Mouse (Mus musculus) MEL (cell line): ENCODE results near the gene Rasd2. TPM values are rescaled to one million over a fixed set of nuclear protein-coding genes. Genes with fewer than 3 reads are reported as not detected.

Experiments used
- DNase-seq: peaks from one replicate; pipeline ENCODE4 v3.0.0; 2011; ENCODE audit warnings: low read depth, low spot score
- H3K27ac ChIP-seq: 2 replicates; pipeline ENCODE4 v1.5.1; 2012; ENCODE audit warnings: low read depth, mild to moderate bottlenecking, control low read depth, low read length, moderate library complexity; ENCODE audit not compliant: control insufficient read depth
- H3K27me3 ChIP-seq, 2 experiments: fragments of 150-350 bp in 1 of 2; sonication (generic) in 1 of 2; 2 replicates each; pipeline ENCODE4 v1.6.1; 2012; ENCODE audit warnings: low read length in 2 of 2, mild to moderate bottlenecking in 2 of 2, improper control_type of control experiment in 1 of 2, moderate library complexity in 1 of 2; ENCODE audit not compliant: insufficient read depth in 2 of 2, control insufficient read depth in 1 of 2
- H3K36me3 ChIP-seq, 2 experiments: 2 replicates each; pipeline ENCODE4 v1.6.1; 2012 to 2014; ENCODE audit warnings: low read length in 2 of 2, improper control_type of control experiment in 1 of 2, inconsistent platforms in 1 of 2, mild to moderate bottlenecking in 1 of 2; ENCODE audit not compliant: insufficient read depth in 2 of 2, control insufficient read depth in 1 of 2
- H3K4me1 ChIP-seq, 2 experiments: fragments of 150-350 bp in 1 of 2; sonication (generic) in 1 of 2; 2 replicates each; pipeline ENCODE4 v1.6.1; 2012; ENCODE audit warnings: low read length in 2 of 2, improper control_type of control experiment in 1 of 2, mild to moderate bottlenecking in 1 of 2; ENCODE audit not compliant: insufficient read depth in 2 of 2, control insufficient read depth in 1 of 2
- H3K4me3 ChIP-seq, 2 experiments: fragments of 150-350 bp in 1 of 2; sonication (generic) in 1 of 2; 2 replicates each; pipeline ENCODE4 v1.5.1; 2012; ENCODE audit warnings: low read depth in 2 of 2, low read length in 2 of 2, mild to moderate bottlenecking in 2 of 2, moderate library complexity in 2 of 2, control low read depth in 1 of 2, improper control_type of control experiment in 1 of 2; ENCODE audit not compliant: control insufficient read depth in 1 of 2, insufficient read depth in 1 of 2
- H3K79me2 ChIP-seq: 2 replicates; pipeline ENCODE4 v1.6.1; 2012; ENCODE audit warnings: mild to moderate bottlenecking, low read length, moderate library complexity; ENCODE audit not compliant: control insufficient read depth, poor library complexity, insufficient read depth
- H3K9ac ChIP-seq: 2 replicates; pipeline ENCODE4 v1.6.1; 2012; ENCODE audit warnings: low read depth, mild to moderate bottlenecking, control low read depth, low read length, moderate library complexity; ENCODE audit not compliant: control insufficient read depth, poor library complexity, severe bottlenecking
- H3K9me3 ChIP-seq: fragments of 150-350 bp; sonication (generic); replicated peaks from 2 replicates; pipeline ENCODE4 v1.6.1; 2012; ENCODE audit warnings: mild to moderate bottlenecking, low read length, improper control_type of control experiment, moderate library complexity; ENCODE audit not compliant: insufficient read depth
- EP300 ChIP-seq, 2 experiments: IDR thresholded peaks; 2 replicates each; pipeline ENCODE4 v1.6.1; 2011; ENCODE audit warnings: improper control_type of control experiment in 2 of 2, low read length in 2 of 2, low read depth in 1 of 2, mild to moderate bottlenecking in 1 of 2
- HCFC1 ChIP-seq: IDR thresholded peaks from 2 replicates; pipeline ENCODE4 v1.6.1; 2012; ENCODE audit warnings: low read depth, mild to moderate bottlenecking, inconsistent platforms, low read length, improper control_type of control experiment, moderate library complexity
- JUND ChIP-seq: IDR thresholded peaks from 2 replicates; pipeline ENCODE4 v1.6.1; 2011; ENCODE audit warnings: low read depth, mild to moderate bottlenecking, improper control_type of control experiment, low read length
- MAX ChIP-seq: IDR thresholded peaks from 2 replicates; pipeline ENCODE4 v1.6.1; 2011; ENCODE audit warnings: low read length, improper control_type of control experiment
- MEF2A ChIP-seq: IDR thresholded peaks from 2 replicates; pipeline ENCODE4 v1.6.1; 2014; ENCODE audit warnings: low read depth, mild to moderate bottlenecking, inconsistent platforms, low read length, improper control_type of control experiment; ENCODE audit not compliant: poor library complexity, insufficient replicate concordance, severe bottlenecking; ENCODE audit errors: extremely low read depth
- MYC ChIP-seq: IDR thresholded peaks from 2 replicates; pipeline ENCODE4 v1.6.1; 2011; ENCODE audit warnings: low read depth, mild to moderate bottlenecking, low read length, improper control_type of control experiment, moderate library complexity
- NELFE ChIP-seq: IDR thresholded peaks from 2 replicates; pipeline ENCODE4 v1.6.1; 2011; ENCODE audit warnings: low read depth, low read length, improper control_type of control experiment
- POLR2A ChIP-seq, 2 experiments: IDR thresholded peaks; 2 replicates each; pipeline ENCODE4 v1.6.1; 2011 to 2012; ENCODE audit warnings: low read length in 2 of 2, mild to moderate bottlenecking in 2 of 2, control low read depth in 1 of 2, improper control_type of control experiment in 1 of 2, low read depth in 1 of 2, moderate library complexity in 1 of 2; ENCODE audit not compliant: control insufficient read depth in 1 of 2, insufficient read depth in 1 of 2, poor library complexity in 1 of 2
- POLR2AphosphoS2 ChIP-seq: IDR thresholded peaks from 2 replicates; pipeline ENCODE4 v1.6.1; 2011; ENCODE audit warnings: low read length, improper control_type of control experiment
- RAD21 ChIP-seq: IDR thresholded peaks from 2 replicates; pipeline ENCODE4 v1.6.1; 2011; ENCODE audit warnings: mild to moderate bottlenecking, low read depth, low read length, improper control_type of control experiment
- RCOR1 ChIP-seq: IDR thresholded peaks from 2 replicates; pipeline ENCODE4 v1.6.1; 2012; ENCODE audit warnings: low read depth, mild to moderate bottlenecking, inconsistent platforms, low read length, improper control_type of control experiment
- SIN3A ChIP-seq: IDR thresholded peaks from 2 replicates; pipeline ENCODE4 v1.6.1; 2012; ENCODE audit warnings: low read length, improper control_type of control experiment, inconsistent platforms
- ZKSCAN1 ChIP-seq: IDR thresholded peaks from 2 replicates; pipeline ENCODE4 v1.6.1; 2012; ENCODE audit warnings: low read depth, mild to moderate bottlenecking, inconsistent platforms, low read length, improper control_type of control experiment, moderate library complexity
- ZMIZ1 ChIP-seq: IDR thresholded peaks from 2 replicates; pipeline ENCODE4 v1.6.1; 2012; ENCODE audit warnings: low read depth, mild to moderate bottlenecking, inconsistent platforms, low read length, improper control_type of control experiment, moderate library complexity
- ZNF384 ChIP-seq: IDR thresholded peaks from 2 replicates; pipeline ENCODE4 v1.6.1; 2012; ENCODE audit warnings: low read depth, mild to moderate bottlenecking, inconsistent platforms, low read length, improper control_type of control experiment
- polyA plus RNA-seq, 2 experiments: library from polyadenylated mRNA; stranded (reverse) in 1 of 2; unstranded in 1 of 2; fragments of >175 nt in 1 of 2; fragments of >200 nt in 1 of 2; gene quantifications; 2 replicates each; pipeline versions ENCODE4 v1.2.1 to v1.2.4; 2012; ENCODE audit warnings: low replicate concordance in 2 of 2, low read depth in 1 of 2; ENCODE audit not compliant: insufficient read length in 2 of 2, insufficient read depth in 1 of 2, missing spikeins in 1 of 2
- total RNA-seq: library from RNA; depleted of rRNA; stranded (reverse); fragments of 300-350 nt; gene quantifications from 2 replicates; pipeline ENCODE4 v1.2.3, GENCODE M21; 2012

Gene Rasd2
- total and polyA plus RNA-seq, 3 experiments, result not detected

- Histone ChIP-seq H3K9ac (no peak overlapping the region), H3K27ac (no peak overlapping the region), H3K4me1 (no peaks in the 10 kb centered on the region), H3K4me3 (no peak overlapping the region), H3K36me3 (no peaks in the 10 kb centered on the region), H3K9me3 (no peaks in the 10 kb centered on the region), H3K79me2 (no peaks in the 10 kb centered on the region), H3K27me3 (no peaks in the 10 kb centered on the region)
- DNase-seq, result no peak
- TF ChIP-seq ZNF384 (no peak), NELFE (no peak), MYC (no peak), POLR2AphosphoS2 (no peak), HCFC1 (no peak), POLR2A (IDR thresholded peaks at IDR 0.05; ENCODE audit: control insufficient read depth in 1 of 2, insufficient read depth in 1 of 2, low read depth in 1 of 2, low read length in 2 of 2, poor library complexity in 1 of 2) (no peak), ZKSCAN1 (no peak), ZMIZ1 (no peak), EP300 (IDR thresholded peaks at IDR 0.05; ENCODE audit: low read depth in 1 of 2, low read length in 2 of 2) (no peak), RCOR1 (no peak), MEF2A (no peak), MAX (no peak)
Measured at GRCm38 (mm10) chr8:75215046-75215445, 1.3 kb downstream of the Rasd2 start.

GRCm38 (mm10) chr8:75215931-75216330, 2.2 kb downstream of the Rasd2 start:
- Histone ChIP-seq H3K9me3 (no peaks in the 10 kb centered on the region), H3K36me3 (no peaks in the 10 kb centered on the region), H3K27me3 (no peaks in the 10 kb centered on the region), H3K4me3 (no peak overlapping the region), H3K4me1 (no peaks in the 10 kb centered on the region), H3K79me2 (no peaks in the 10 kb centered on the region), H3K9ac (no peak overlapping the region), H3K27ac (no peak overlapping the region)
- TF ChIP-seq RAD21 (no peak), JUND (no peak)
- DNase-seq, result no peak

- H3K27me3 ChIP-seq, result no peaks in the 10 kb centered on the region
- H3K79me2 ChIP-seq, result no peaks in the 10 kb centered on the region
- TF ChIP-seq MEF2A (no peak), SIN3A (no peak)
- TF ChIP-seq, all 39 proteins: peak for 0
- Histone ChIP-seq H3K9ac (no peak overlapping the region), H3K4me1 (no peaks in the 10 kb centered on the region), H3K27ac (no peak overlapping the region), H3K36me3 (no peaks in the 10 kb centered on the region), H3K9me3 (no peaks in the 10 kb centered on the region), H3K4me3 (no peak overlapping the region)
- no peak for DNase-seq
Measured at GRCm38 (mm10) chr8:75216886-75217285, 3.1 kb downstream of the Rasd2 start.
